Mouse (Mus musculus): ENCODE data around the gene Zfp646. TPM values are rescaled to one million over a fixed set of nuclear protein-coding genes. Genes with fewer than 3 reads are reported as not detected.

The Zfp646 gene
- total and polyA plus RNA-seq, 2 experiments from 2014 or later, result 4.4 to 35.0 TPM

GRCm38 (mm10) chr7:127880431-127880830 is 4.4 kb downstream of the Zfp646 start:
- TF ChIP-seq CTCF (IDR thresholded peaks at IDR 0.05; ENCODE audit: low read depth), result no peak
- H3K9ac ChIP-seq (replicated peaks; ENCODE audit: low read length), result no peak overlapping the region
- H3K4me2 ChIP-seq (ENCODE audit: low read depth, low read length), result no peak overlapping the region
- H3K36me3 ChIP-seq (ENCODE audit: insufficient read depth, low read length), result peaks cover 60% of the 10 kb centered on the region
- H3K27ac ChIP-seq, result no peak overlapping the region
- H3K27me3 ChIP-seq (ENCODE audit: insufficient read depth, low read length), result no peaks in the 10 kb centered on the region
- WGBS, result 90% methylated on average over 12 of the region's 12 CpGs
- H3K4me1 ChIP-seq (ENCODE audit: insufficient read depth, low read length), result 0 out of 2 replicates have a peak, but pooled peaks cover 3% of the 10 kb centered on the region
- DNase-seq (ENCODE audit: low spot score) (no peak), ATAC-seq (no peak)
- H3K4me3 ChIP-seq (ENCODE audit: low read length), result no peak overlapping the region
- H3K9me3 ChIP-seq (ENCODE audit: low read length), result no peaks in the 10 kb centered on the region

DNA sequence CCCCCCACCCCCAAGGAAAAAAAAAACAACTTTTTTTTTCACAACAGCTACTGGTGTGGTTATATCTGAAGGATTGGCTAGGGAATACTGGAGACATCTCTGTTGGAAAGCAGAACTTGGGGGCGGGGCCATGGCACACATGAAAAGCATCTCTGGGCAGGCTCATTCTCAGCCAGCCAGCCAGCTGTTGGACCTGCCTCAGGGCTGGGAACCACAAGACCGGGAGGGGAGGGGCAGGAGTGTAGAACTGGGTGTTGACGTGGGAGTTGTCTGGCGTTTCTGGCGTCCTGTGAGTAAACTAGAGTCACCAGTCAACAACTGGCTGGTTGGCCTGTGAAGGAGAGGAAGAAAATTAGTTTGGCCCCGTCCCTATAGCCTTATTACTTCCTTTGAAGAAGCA is 9.9 kb downstream of the Zfp646 start:
- H3K36me3 ChIP-seq (ENCODE audit: insufficient read depth, low read length), result peaks cover 53% of the 10 kb centered on the region
- H3K4me3 ChIP-seq (ENCODE audit: low read length), result no peak overlapping the region
- H3K27ac ChIP-seq, result no peak overlapping the region
- no peaks in the 10 kb centered on the region for H3K4me1 ChIP-seq (ENCODE audit: insufficient read depth, low read length)
- no peak overlapping the region for H3K4me2 ChIP-seq (ENCODE audit: low read depth, low read length)
- 65% methylated on average over 6 of the region's 6 CpGs for WGBS
- H3K9me3 ChIP-seq (ENCODE audit: low read length), result no peaks in the 10 kb centered on the region
- H3K9ac ChIP-seq (replicated peaks; ENCODE audit: low read length), result no peak overlapping the region
- no peaks in the 10 kb centered on the region for H3K27me3 ChIP-seq (ENCODE audit: insufficient read depth, low read length)
- DNase-seq (ENCODE audit: low spot score) (no peak), ATAC-seq (no peak)
- no peak for TF ChIP-seq CTCF (IDR thresholded peaks at IDR 0.05; ENCODE audit: low read depth)

DNA sequence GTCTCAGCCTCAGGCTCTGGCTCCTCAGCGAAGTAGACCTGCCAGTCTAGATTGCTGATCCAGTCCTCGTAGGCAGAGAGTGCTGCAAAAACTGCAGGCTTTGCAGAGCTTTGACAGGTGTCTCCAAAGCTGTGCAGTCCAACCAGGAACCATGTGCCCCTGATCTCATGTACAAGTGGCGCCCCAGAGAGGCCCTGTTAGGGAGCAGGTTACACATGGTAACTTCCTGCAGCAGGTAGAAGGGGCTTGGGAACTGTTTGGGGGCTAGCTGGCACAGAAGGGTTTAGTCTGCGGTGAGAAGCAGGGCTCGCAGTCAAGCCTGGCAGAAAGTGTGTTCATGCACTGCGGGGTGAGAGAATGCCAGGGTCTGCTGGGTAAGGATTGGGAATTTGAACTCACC is 10.5 kb downstream of the Zfp646 start:
- H3K4me2 ChIP-seq (ENCODE audit: low read depth, low read length), result no peak overlapping the region
- H3K36me3 ChIP-seq (ENCODE audit: insufficient read depth, low read length), result peaks cover 47% of the 10 kb centered on the region
- H3K27ac ChIP-seq, result no peak overlapping the region
- no peaks in the 10 kb centered on the region for H3K4me1 ChIP-seq (ENCODE audit: insufficient read depth, low read length)
- H3K9ac ChIP-seq (replicated peaks; ENCODE audit: low read length), result no peak overlapping the region
- WGBS, result 94% methylated on average over 6 of the region's 6 CpGs
- no peak for TF ChIP-seq CTCF (IDR thresholded peaks at IDR 0.05; ENCODE audit: low read depth)
- ATAC-seq (no peak), DNase-seq (ENCODE audit: low spot score) (no peak)
- H3K27me3 ChIP-seq (ENCODE audit: insufficient read depth, low read length), result no peaks in the 10 kb centered on the region
- H3K4me3 ChIP-seq (ENCODE audit: low read length), result no peak overlapping the region
- no peaks in the 10 kb centered on the region for H3K9me3 ChIP-seq (ENCODE audit: low read length)

GRCm38 (mm10) chr7:127887191-127887590 is 11.2 kb downstream of the Zfp646 start:
- H3K36me3 ChIP-seq (ENCODE audit: insufficient read depth, low read length), result peaks cover 41% of the 10 kb centered on the region
- no peaks in the 10 kb centered on the region for H3K27me3 ChIP-seq (ENCODE audit: insufficient read depth, low read length)
- H3K4me3 ChIP-seq (ENCODE audit: low read length), result no peak overlapping the region
- WGBS, result 87% methylated on average over 8 of the region's 8 CpGs
- H3K4me2 ChIP-seq (ENCODE audit: low read depth, low read length), result no peak overlapping the region
- H3K9me3 ChIP-seq (ENCODE audit: low read length), result no peaks in the 10 kb centered on the region
- no peak overlapping the region for H3K27ac ChIP-seq
- H3K4me1 ChIP-seq (ENCODE audit: insufficient read depth, low read length), result no peaks in the 10 kb centered on the region
- ATAC-seq (no peak), DNase-seq (ENCODE audit: low spot score) (no peak)
- no peak for TF ChIP-seq CTCF (IDR thresholded peaks at IDR 0.05; ENCODE audit: low read depth)
- no peak overlapping the region for H3K9ac ChIP-seq (replicated peaks; ENCODE audit: low read length)

DNA sequence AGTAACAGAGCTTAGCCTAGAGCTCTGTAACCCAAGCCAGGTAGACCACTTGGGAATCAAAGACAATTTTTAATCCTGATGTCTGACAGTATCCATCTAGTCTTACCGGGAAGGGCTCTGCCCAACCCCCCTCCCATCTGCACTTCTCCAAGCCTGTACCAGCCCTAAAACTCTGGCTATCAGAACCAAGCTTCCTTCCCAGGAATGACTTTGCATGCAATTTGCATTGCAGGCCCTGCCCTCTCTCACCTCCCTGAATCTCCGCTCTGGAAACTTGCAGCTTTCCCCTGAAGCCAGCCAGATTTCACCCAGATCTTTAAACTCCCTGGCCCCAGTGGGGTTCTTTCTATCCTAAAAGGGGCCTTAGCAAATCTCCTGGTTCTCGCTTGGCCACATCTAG is 11.8 kb downstream of the Zfp646 start:
- Histone ChIP-seq H3K9ac (replicated peaks; ENCODE audit: low read length) (no peak overlapping the region), H3K4me3 (ENCODE audit: low read length) (no peak overlapping the region), H3K4me1 (ENCODE audit: insufficient read depth, low read length) (no peaks in the 10 kb centered on the region), H3K27me3 (ENCODE audit: insufficient read depth, low read length) (no peaks in the 10 kb centered on the region), H3K27ac (no peak overlapping the region), H3K9me3 (ENCODE audit: low read length) (no peaks in the 10 kb centered on the region), H3K36me3 (ENCODE audit: insufficient read depth, low read length) (peaks cover 35% of the 10 kb centered on the region), H3K4me2 (ENCODE audit: low read depth, low read length) (no peak overlapping the region)
- no peak for TF ChIP-seq CTCF (IDR thresholded peaks at IDR 0.05; ENCODE audit: low read depth)
- no peak for DNase-seq (ENCODE audit: low spot score)
- no peak for ATAC-seq
- WGBS, result 79% methylated on average over 3 of the region's 3 CpGs

GRCm38 (mm10) chr7:127888821-127889220 is 12.8 kb downstream of the Zfp646 start:
- Histone ChIP-seq H3K4me3 (ENCODE audit: low read length) (no peak overlapping the region), H3K27ac (no peak overlapping the region), H3K36me3 (ENCODE audit: insufficient read depth, low read length) (peaks cover 29% of the 10 kb centered on the region), H3K9ac (replicated peaks; ENCODE audit: low read length) (no peak overlapping the region), H3K4me1 (ENCODE audit: insufficient read depth, low read length) (no peaks in the 10 kb centered on the region), H3K27me3 (ENCODE audit: insufficient read depth, low read length) (no peaks in the 10 kb centered on the region), H3K4me2 (ENCODE audit: low read depth, low read length) (no peak overlapping the region), H3K9me3 (ENCODE audit: low read length) (no peaks in the 10 kb centered on the region)
- TF ChIP-seq CTCF (IDR thresholded peaks at IDR 0.05; ENCODE audit: low read depth), result no peak
- no peak for ATAC-seq
- no peak for DNase-seq (ENCODE audit: low spot score)
- WGBS, result 63% methylated on average over 3 of the region's 3 CpGs

- H3K36me3 ChIP-seq (ENCODE audit: insufficient read depth, low read length), result peaks cover 17% of the 10 kb centered on the region
- H3K27me3 ChIP-seq (ENCODE audit: insufficient read depth, low read length), result no peaks in the 10 kb centered on the region
- H3K9ac ChIP-seq (replicated peaks; ENCODE audit: low read length), result no peak within 1 kb of the TSS
- no peak within 1 kb of the TSS for H3K4me3 ChIP-seq (ENCODE audit: low read length)
- no peak for DNase-seq (ENCODE audit: low spot score)
- H3K4me2 ChIP-seq (ENCODE audit: low read depth, low read length), result no peak within 1 kb of the TSS
- H3K9me3 ChIP-seq (ENCODE audit: low read length), result no peaks in the 10 kb centered on the region
- no peak for ATAC-seq
- no peak within 1 kb of the TSS for H3K27ac ChIP-seq
- TF ChIP-seq CTCF (IDR thresholded peaks at IDR 0.05; ENCODE audit: low read depth), result no peak
- WGBS, result 38% methylated on average over 4 of the region's 4 CpGs
- peaks cover 10% of the 10 kb centered on the region; the same call in 1 of the 2 replicates for H3K4me1 ChIP-seq (ENCODE audit: insufficient read depth, low read length)
Measured at GRCm38 (mm10) chr7:127890798-127891197, 14.8 kb downstream of the Zfp646 start, which contains the start of gene Prss53. Gene Prss53, minus strand, starts transcription at chr7:127890970.
